Mouse (Mus musculus) layer of hippocampus, adult 9-11 months (tissue): ENCODE measurements around the gene Dab2ip.
A peak's percentile ranks its signal among the peaks of the same experiment; 100 is the strongest.

Source experiments
- DNase-seq: peaks from one replicate; pipeline ENCODE4 v3.0.0; 2022

Gene Dab2ip

GRCm38 (mm10) chr2:35661454-35662000 is 103.5 kb downstream of the Dab2ip start:
- DNase-seq, result no peak

GRCm38 (mm10) chr2:35662001-35662491 is 104.0 kb downstream of the Dab2ip start:
- no peak for DNase-seq

- DNase-seq, result no peak
Measured at GRCm38 (mm10) chr2:35662738-35663550, 104.9 kb downstream of the Dab2ip start.

- DNase-seq, result no peak
Measured at GRCm38 (mm10) chr2:35667746-35668145, 109.7 kb downstream of the Dab2ip start.

GRCm38 (mm10) chr2:35669217-35669616 is 111.2 kb downstream of the Dab2ip start:
- DNase-seq, result no peak

- no peak for DNase-seq
Measured at GRCm38 (mm10) chr2:35669748-35670147, 111.7 kb downstream of the Dab2ip start.

GRCm38 (mm10) chr2:35670300-35670699 is 112.2 kb downstream of the Dab2ip start:
- no peak for DNase-seq

- DNase-seq, result no peak
Measured at GRCm38 (mm10) chr2:35671980-35672910, 114.2 kb downstream of the Dab2ip start.

GRCm38 (mm10) chr2:35673181-35673580 is 115.1 kb downstream of the Dab2ip start:
- peak; percentile 49 for DNase-seq

- DNase-seq, result no peak
Measured at GRCm38 (mm10) chr2:35673986-35674385, 115.9 kb downstream of the Dab2ip start.

- no peak for DNase-seq
Measured at GRCm38 (mm10) chr2:35674431-35674830, 116.4 kb downstream of the Dab2ip start.

GRCm38 (mm10) chr2:35676075-35676665 is 118.1 kb downstream of the Dab2ip start:
- no peak for DNase-seq

GRCm38 (mm10) chr2:35677855-35678254 is 119.8 kb downstream of the Dab2ip start:
- no peak for DNase-seq

- no peak for DNase-seq
Measured at GRCm38 (mm10) chr2:35678440-35678839, 120.4 kb downstream of the Dab2ip start.

GRCm38 (mm10) chr2:35679812-35680672 is 122.0 kb downstream of the Dab2ip start:
- no peak for DNase-seq

- no peak for DNase-seq
Measured at GRCm38 (mm10) chr2:35680833-35681232, 122.8 kb downstream of the Dab2ip start.

GRCm38 (mm10) chr2:35684005-35684404 is 125.9 kb downstream of the Dab2ip start:
- no peak for DNase-seq

- peak; percentile 49 for DNase-seq
Measured at GRCm38 (mm10) chr2:35684735-35685312, 126.8 kb downstream of the Dab2ip start.

GRCm38 (mm10) chr2:35686104-35686503 is 128.0 kb downstream of the Dab2ip start:
- DNase-seq, result no peak

- DNase-seq, result no peak
Measured at GRCm38 (mm10) chr2:35687557-35688070, 129.5 kb downstream of the Dab2ip start.

GRCm38 (mm10) chr2:35688121-35688520 is 130.1 kb downstream of the Dab2ip start:
- DNase-seq, result no peak
